Mouse (Mus musculus): ENCODE results near the gene Aprt.

GRCm38 (mm10) chr8:122550995-122551264 is 25.8 kb downstream of the Aprt start:
- TF ChIP-seq CTCF (IDR thresholded peaks at IDR 0.05; ENCODE audit: extremely low read depth, insufficient read depth, insufficient read length, insufficient replicate concordance) (no peak), POLR2A (IDR thresholded peaks at IDR 0.05; ENCODE audit: low read depth, low read length) (no peak)
